Mouse (Mus musculus): ENCODE measurements at regions not wholly inside any gene's neighbourhood (a gene's known extent, or its start where the extent isn't known, plus 50 kb on each side); places are given as distances from the start of the nearest gene placed in this dataset.

DNA sequence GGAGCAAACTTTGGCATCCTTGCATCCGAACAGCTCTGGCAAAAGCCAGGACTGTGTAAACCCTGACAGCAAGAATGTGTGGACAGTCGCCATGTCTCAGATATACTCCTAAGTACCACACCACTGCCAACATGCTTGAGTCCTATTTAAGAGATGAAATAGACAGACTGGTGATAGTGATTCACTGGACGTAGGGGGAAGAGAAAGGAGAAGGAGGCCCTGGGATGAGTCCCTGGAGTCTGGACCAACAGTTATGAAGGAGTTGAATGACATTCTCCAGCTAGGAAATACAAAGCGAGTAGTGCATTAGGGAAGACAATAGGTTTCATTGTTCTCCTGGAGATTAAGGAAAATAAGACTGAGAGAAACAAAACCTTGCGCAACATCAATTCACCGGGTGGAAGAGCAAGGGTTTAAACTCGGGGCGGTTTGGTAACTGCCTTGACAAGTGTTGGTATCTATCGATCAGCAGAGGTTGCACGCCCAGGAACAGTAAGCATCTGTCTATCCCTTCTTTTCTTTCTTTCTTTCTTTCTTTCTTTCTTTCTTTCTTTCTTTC is 54.3 kb upstream of the Nrbf2 start:
- DNase-seq: no peak

DNA sequence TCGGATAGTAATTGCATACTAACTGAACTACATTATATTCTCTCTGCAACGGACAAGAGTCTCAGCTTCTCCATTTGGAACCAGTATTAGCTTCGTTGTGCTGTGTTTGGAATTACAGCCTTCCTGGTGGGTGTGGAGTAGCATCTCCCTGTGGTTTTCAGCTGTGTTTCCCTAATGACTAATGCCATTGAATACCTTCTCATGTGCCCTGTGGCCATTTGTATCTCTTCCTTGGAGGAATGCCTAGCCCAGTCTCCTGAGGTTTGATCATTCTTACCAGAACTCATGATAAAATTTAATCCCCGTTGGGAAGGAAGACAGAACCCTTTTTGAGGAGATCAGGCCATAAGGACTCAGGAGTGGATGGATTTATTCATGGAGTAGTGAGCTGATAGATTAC is 59.6 kb upstream of the Nrbf2 start:
- no peak for DNase-seq

DNA sequence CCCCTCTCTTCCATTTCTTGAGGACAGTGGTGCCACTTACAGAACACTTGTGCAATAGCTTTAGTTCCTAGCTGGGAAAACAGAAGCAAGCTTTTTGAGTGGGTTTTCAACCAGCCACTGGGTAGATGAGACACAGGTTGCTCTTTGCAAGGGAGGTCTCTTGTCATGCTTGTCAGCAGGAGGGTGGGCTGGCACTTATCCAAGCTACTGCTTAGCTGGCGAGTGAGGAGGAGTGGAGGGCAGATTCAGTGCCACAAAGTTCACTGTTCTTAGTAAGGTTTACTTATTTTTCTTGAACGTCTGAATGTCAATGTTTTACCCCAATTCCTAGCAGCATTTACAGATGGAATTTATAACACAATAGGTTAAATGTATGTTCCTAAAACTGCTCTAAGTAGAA is 65.9 kb upstream of the Nrbf2 start:
- DNase-seq: no peak

DNA sequence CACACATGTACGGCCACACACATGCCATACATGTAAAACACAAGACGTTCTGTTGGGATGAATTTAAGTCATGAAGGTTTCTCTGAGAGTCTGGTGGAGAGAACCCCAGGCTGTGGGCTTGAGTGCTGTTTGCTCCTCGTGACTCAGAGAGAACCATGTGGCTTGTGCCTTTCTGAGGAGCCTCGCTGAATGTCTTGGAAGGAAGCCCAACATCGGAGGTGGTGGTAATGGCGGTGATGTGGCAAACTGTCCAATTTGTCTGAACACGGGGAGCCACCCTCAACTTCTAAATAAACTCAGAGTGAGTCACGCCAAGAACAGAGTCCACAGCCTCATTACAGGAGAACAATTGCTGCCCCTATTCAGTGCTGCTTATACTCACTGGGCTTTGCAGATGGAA is 75.7 kb upstream of the Nrbf2 start:
- no peak for DNase-seq

DNA sequence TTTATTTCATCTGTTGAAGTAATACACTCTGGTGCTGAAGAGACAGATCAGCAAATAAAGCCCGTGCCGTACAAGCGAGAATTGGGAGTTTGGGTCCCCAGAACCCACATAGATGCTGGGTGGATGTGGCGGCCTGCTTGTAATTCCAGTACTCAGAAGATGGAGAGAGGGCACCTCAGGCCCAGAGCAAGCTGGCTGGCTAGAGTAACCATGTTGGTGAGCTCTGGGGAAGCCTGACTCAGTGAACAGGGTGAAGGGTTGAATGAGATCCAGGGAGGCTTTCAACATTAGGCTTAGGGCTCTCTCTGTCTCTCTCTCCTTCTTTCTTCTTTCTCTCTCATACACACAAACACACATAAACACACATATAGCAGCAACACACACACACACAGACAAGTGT is 76.2 kb upstream of the Nrbf2 start:
- no peak for DNase-seq

- DNase-seq: no peak
Measured at GRCm38 (mm10) chr10:67364595-67364994, 79.5 kb upstream of the Nrbf2 start.

- DNase-seq: no peak
Measured at GRCm38 (mm10) chr10:67365158-67365557, 80.1 kb upstream of the Nrbf2 start.

DNA sequence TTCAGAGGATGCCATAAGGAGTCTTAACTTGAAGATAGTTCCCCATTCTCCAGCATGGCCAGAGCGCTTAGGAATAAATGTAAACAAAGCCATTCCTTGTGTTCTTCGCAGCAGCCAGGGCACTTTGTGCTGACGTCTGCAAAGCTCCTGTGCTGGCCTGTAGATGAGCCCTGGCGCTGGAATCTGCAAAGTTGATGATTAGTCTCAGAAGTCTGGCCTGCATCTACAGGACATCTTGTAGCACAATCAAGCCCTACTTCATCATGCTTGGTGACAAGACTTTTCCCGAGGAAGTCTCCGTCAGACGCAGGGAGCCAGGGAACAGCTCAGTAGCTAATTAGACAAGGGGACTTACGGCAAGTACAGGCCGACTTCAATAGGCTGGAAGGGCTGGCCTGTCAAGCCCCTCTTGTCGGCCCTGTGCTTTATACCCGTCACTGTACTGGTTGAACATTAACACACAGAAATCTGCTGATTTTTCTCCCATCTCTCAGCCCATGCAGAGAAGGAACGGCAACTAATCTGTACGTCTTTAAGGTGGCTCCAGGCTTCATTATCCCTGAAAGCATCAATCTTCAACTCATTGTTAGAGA is 87.6 kb upstream of the Nrbf2 start:
- peak; percentile 47 for DNase-seq

- DNase-seq: no peak
Measured at GRCm38 (mm10) chr10:67376638-67377037, 91.5 kb upstream of the Nrbf2 start.

DNA sequence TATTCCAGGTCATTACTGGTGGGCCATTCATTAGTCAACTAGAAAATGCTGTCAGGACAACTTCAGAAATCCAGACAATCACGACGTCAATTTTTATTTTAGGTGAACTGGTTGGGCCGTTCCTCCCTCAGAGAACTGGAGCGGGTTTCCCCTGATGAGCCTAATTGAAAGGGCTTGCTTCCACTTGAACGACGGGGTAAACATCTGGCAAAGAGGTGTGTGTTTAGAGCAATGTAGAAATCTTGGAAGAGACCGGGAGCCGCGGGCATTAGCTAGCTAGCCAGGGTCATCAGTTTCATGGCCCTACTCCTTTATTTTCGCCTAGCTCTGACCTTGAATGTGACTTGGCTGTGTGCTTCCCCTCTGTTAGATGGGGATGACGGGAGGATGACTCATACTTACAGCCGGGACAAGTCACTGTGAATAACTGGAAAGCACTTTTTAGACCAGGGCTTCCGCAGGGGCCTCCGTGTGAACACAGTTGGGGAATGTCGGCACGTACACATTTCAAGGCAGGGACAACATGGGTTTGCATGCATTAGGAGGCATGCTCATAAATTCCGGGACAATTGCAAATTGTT is 92.6 kb upstream of the Nrbf2 start:
- no peak for DNase-seq

DNA sequence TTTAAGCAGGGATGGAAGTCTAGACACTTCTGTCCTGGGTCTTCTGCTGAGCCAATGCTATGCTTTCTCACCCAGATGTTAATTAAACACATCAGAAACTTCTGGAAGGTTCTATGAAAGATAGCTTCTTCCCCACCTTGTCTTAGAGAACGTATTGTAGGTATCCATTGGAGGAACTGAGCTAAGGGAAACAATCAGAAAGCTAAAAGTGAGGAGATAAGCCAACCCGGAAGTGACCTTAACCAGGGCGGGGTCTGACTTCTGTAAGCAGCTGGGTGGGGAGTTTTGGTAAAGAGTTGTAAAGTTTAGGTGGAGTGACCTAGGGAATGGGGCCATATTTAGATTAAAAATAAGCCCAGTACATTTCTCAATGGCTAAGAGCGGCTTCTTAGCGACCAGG is 95.1 kb upstream of the Nrbf2 start:
- no peak for DNase-seq

- DNase-seq: no peak
Measured at GRCm38 (mm10) chr10:67383352-67383751, 98.2 kb upstream of the Nrbf2 start.

DNA sequence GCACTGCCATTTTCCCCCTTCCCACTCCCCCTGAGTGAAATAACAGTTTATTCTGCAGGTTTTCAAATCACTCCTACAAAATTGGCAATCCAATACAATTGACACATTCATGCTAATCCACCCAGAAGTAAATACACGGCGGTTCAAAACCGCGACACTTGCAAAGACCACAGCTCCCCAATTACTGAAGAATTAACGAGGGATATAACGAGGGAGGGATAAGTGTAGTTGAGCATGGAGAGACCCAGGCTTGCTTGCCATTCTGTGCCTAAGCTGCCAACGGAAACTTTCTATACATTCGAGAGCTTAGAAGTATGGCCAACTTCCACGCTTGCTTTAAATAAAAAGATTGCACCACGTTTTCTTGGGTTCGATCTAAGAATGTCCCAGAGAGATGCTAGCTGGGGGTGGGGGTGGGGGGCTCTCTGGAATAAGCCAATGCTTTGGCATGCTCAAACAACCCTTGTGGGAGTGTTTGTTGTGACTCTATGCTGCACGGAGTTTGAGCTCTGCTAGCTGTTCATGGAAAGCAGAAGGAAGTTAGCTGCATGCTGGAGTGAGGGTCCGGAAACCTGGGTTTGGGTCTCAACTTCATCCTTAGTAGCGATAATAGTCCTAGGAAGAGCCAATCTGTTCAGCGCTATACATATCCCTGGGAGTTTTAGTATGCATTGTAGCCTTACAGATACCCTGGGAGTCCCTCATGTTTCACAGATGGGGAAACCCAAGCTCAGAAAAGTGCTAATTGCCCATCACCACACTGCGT is 98.9 kb upstream of the Nrbf2 start:
- DNase-seq: no peak

- peak; percentile 46 for DNase-seq
Measured at GRCm38 (mm10) chr10:67384568-67384958, 99.5 kb upstream of the Nrbf2 start.

GRCm38 (mm10) chr10:67385966-67386365 is 100.9 kb upstream of the Nrbf2 start:
- DNase-seq: no peak

DNA sequence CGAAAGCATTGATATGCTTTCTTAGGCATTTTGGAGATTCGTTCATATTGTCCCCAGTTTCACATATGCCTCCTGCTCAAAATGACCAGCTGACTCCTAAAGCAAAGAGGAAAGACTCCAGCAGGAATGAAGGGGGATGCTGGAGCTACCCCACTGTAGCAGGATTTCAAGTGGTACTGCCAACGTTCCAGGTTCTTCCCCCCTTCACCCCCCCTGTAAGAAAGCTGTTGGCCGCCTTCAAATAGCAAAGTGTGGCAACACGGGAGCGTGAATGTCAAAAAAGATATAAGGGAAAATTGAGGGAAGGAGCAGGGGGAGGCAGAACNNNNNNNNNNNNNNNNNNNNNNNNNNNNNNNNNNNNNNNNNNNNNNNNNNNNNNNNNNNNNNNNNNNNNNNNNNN is 103.7 kb upstream of the Nrbf2 start:
- DNase-seq: no peak

GRCm38 (mm10) chr10:67400434-67400833 is 115.3 kb upstream of the Nrbf2 start:
- no peak for DNase-seq

GRCm38 (mm10) chr10:67401409-67401808 is 116.3 kb upstream of the Nrbf2 start:
- no peak for DNase-seq

GRCm38 (mm10) chr10:67417529-67417928 is 117.7 kb upstream of the Egr2 start:
- DNase-seq: no peak

GRCm38 (mm10) chr10:67420761-67421160 is 114.5 kb upstream of the Egr2 start:
- no peak for DNase-seq

DNA sequence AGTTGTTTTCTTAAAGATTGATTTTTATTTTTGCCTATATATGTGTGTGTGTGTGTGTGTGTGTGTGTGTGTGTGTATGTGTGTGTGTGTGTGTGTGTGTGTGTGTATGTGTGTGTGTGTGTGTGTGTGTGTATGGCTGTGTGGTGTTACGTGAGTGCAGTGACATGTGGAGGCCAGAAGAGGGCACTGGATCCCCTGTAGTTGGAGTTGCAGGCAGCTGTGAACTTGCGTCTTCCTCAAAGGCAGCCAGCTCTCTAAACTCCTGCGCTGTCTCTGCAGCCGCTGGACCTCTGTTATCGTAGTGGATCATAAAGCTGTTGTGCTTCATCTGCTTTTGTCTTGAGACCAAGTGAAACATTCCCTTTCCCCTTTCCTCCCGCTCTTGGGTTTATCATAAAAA is 109.9 kb upstream of the Egr2 start:
- DNase-seq: no peak

- DNase-seq: no peak
Measured at GRCm38 (mm10) chr10:67427220-67427619, 108.1 kb upstream of the Egr2 start.

DNA sequence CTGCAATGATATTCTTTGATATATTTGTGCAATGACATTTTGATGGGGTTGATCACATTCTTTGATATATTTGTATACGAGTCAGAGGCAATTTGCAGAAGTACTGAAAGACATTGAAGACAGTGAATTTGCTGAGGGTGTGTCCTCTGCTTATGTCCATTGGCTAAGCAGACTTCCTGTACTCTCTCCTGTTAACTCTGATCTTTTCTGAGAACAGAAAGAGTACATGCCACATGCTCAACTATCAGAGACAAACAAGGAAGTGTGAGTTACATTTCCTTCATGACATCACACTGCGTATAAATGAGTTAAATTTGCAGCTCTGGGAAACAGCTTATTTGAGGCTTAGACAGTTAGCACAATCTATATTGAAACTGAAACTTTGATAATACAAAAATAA is 104.5 kb upstream of the Egr2 start:
- DNase-seq: no peak

GRCm38 (mm10) chr10:67439042-67439635 is 96.1 kb upstream of the Egr2 start:
- no peak for DNase-seq

All from kidney, adult 18-20 months (tissue).